Mouse (Mus musculus) ES-E14 (cell line): ENCODE measurements at regions not wholly inside any gene's neighbourhood (a gene's known extent, or its start where the extent isn't known, plus 50 kb on each side); places are given as distances from the start of the nearest gene placed in this dataset.

ENCODE experiments used
- CHD2 ChIP-seq: IDR thresholded peaks from 2 replicates; pipeline ENCODE4 v1.6.1; 2014; ENCODE audit warnings: mild to moderate bottlenecking, low read depth, low read length, inconsistent platforms
- HCFC1 ChIP-seq: IDR thresholded peaks from 2 replicates; pipeline ENCODE4 v1.6.1; 2012; ENCODE audit warnings: low read length, inconsistent platforms, borderline replicate concordance; ENCODE audit not compliant: insufficient read depth
- ZC3H11A ChIP-seq: IDR thresholded peaks from 2 replicates; pipeline ENCODE4 v1.6.1; 2012; ENCODE audit warnings: low read depth, mild to moderate bottlenecking, inconsistent platforms, low read length, borderline replicate concordance
- ZNF384 ChIP-seq: IDR thresholded peaks from 2 replicates; pipeline ENCODE4 v1.6.1; 2012; ENCODE audit warnings: low read depth, low read length, inconsistent platforms

DNA sequence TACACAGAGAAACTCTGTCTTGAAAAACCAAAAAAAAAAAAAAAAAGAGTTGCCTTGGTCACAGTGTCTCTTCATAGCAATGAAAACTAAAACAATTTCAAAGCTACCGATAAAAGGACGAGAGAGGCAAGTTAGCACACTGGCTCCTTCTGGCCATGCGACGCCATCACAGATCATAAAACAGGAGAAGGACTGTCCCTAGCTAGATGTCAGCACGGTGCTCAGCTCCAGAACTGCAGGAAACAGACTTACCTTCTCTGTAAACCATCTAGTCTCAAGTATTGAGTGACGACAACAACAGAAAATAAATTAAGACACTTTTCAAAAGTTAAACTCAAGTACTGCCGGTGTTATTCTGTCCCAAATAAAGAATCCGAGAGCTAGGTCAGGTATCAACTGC is 118.7 kb downstream of the Ets2 start:
- TF ChIP-seq ZNF384 (no peak), CHD2 (no peak), HCFC1 (no peak), ZC3H11A (no peak)
